Mouse (Mus musculus) heart, postnatal 0 days (tissue): ENCODE measurements at regions not wholly inside any gene's neighbourhood (a gene's known extent, or its start where the extent isn't known, plus 50 kb on each side); places are given as distances from the start of the nearest gene placed in this dataset.

Experiments
- CTCF ChIP-seq: IDR thresholded peaks from 2 replicates; pipeline ENCODE4 v1.5.1; 2016; ENCODE audit warnings: antibody characterized with exemption, control low read depth, low read depth
- EP300 ChIP-seq: IDR thresholded peaks from 2 replicates; pipeline ENCODE4 v1.6.1; 2016; ENCODE audit warnings: antibody characterized with exemption, low read depth

GRCm38 (mm10) chr1:13993825-13994509, 2099.2 kb downstream of the 4930444P10Rik start:
- TF ChIP-seq CTCF (no peak), EP300 (no peak)
